Comparison of ENCODE assay signal across 8 mouse cellular contexts in the genomic region with DNA sequence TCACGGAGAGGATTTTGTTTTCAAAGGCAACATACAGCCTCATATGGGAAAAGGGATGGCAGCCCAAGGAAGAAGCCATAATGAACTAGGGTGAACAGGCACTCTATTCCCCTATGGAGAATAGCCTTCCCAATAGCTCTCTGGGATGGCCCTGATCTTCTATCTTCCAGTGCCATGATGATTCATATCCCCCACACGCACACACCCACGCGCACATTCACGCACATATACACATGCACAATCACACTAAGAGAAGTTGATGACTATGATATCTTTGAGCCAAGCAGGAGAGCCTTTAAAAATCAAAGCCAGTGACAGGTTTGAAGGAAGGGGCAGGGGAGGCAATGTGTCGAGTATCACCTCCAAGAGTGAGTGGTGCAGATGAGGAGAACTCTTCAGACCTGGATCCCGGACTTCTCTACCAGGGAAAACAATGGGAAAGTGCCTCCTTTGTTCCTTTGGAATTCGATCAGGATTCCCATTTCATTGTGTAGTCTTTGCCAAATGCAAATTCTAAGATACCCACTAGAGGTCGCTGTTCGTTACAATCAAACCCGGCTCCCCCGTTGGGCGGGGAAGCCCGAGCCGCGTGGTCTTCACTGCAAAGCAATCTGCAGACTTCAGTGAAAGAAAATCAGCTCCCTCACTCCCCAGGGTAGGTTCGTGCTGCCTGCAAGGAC.
DNase-seq lines count a peak whose midpoint lies in the region; ATAC-seq and TF ChIP-seq lines count a peak whose summit lies in the region.

No protein-coding gene starts in this region.

- H3K27ac ChIP-seq in left cerebral cortex, adult 2 months: no peak overlapping the region

- no peak overlapping the region; the same call in 1 of the 2 replicates for H3K4me3 ChIP-seq in left cerebral cortex, adult 2 months

- ATAC-seq in megakaryocyte, adult 5-6 weeks (ENCODE audit: poor library complexity, severe bottlenecking): peak; percentile 91

- peak; percentile 88 for TF ChIP-seq CTCF in left cerebral cortex, adult 2 months (IDR thresholded peaks at IDR 0.05)

- intact Hi-C loops in left cerebral cortex, adult 2 months (cut with DNase I): loop anchor here (1.0 to 5.0 kb wide), 4 partner anchors 67 to 281 kb away; a partner anchor contains a TSS

- DNase-seq in R1 (ENCODE audit: low read depth, low spot score): peak; percentile 91
- peak; percentile 78 to 84 for DNase-seq in cerebellum, postnatal 25 days
- peak; percentile 50 to 54 for DNase-seq in gastrocnemius, adult 8-10 months (ENCODE audit: low spot score in 2 of 2)
- DNase-seq in hindlimb bud, embryonic 11.5 days (ENCODE audit: extremely low spot score, low read depth, low spot score): peak; percentile 90
- DNase-seq in left cerebral cortex, adult 2 months (ENCODE audit: extremely low spot score in 1 of 2, low spot score in 2 of 2): peak; percentile 73
- peak; percentile 80 to 83 for DNase-seq in right cerebral cortex, adult 2 months (ENCODE audit: low spot score in 2 of 2)
- peak; percentile 38 to 58 for DNase-seq in urinary bladder, postnatal 36 days (ENCODE audit: low spot score in 2 of 2)
